Mouse (Mus musculus): ENCODE measurements around the gene Brd3. TPM values are rescaled to one million over a fixed set of nuclear protein-coding genes. Genes with fewer than 3 reads are reported as not detected.

Gene Brd3
- total RNA-seq, 1 experiment from 2014 or later, result 37.7 TPM

- no peak for ATAC-seq (replicated peaks in 1 of 2; ENCODE audit: insufficient read depth in 1 of 2, low FRiP score in 2 of 2, low TSS enrichment in 1 of 2, low read depth in 1 of 2, poor library complexity in 2 of 2, severe bottlenecking in 2 of 2)
Observed at GRCm38 (mm10) chr2:27476303-27477192, 30.9 kb downstream of the Brd3 start.

- peak; percentile 70 to 77 for ATAC-seq (replicated peaks in 1 of 2; ENCODE audit: insufficient read depth in 1 of 2, low FRiP score in 2 of 2, low TSS enrichment in 1 of 2, low read depth in 1 of 2, poor library complexity in 2 of 2, severe bottlenecking in 2 of 2)
Observed at GRCm38 (mm10) chr2:27475495-27476302, 31.8 kb downstream of the Brd3 start.

DNA sequence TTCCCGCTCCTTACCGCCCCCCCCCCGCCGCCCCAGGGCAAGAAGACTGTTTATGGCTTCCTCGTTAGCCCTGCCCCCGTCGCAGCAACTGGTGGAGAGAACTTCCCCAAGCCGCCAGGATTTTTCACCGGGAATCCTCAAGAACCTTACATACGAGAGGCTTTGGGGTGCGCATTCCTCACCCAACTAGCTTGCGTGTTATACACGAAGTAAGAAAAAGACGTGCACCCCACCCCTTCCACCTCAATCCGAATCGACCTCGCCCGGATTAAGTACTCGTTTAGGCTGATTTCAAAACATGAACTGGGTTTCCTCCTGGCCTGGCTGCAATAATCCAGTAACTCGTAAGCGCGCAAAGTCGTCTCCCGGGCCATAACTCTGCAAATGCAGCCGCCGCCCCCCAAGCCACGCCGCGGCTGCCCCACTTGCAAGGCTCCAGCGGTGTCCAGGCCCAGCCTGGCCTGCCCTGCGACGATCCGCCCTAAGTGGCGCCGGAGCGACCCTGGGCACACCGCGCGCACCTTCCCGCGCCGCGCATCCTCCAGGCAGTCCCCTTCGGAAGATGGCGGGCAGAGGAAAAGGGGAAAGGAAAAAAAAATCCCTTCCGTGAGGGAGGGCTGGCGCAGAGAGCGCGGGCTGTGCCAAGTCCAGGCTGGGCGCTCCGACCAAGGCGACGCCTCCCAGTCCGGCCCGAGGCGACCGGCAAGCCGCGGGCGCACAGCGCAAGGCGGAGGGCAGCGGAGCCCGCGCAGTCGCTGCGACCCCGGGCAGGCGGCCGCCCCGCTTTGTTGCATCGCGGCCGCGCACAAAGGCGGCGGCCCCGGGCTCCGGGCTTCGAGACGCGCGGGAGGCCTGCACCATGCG lies 32.6 kb downstream of the Brd3 start:
- no peak for ATAC-seq (replicated peaks in 1 of 2; ENCODE audit: insufficient read depth in 1 of 2, low FRiP score in 2 of 2, low TSS enrichment in 1 of 2, low read depth in 1 of 2, poor library complexity in 2 of 2, severe bottlenecking in 2 of 2)

DNA sequence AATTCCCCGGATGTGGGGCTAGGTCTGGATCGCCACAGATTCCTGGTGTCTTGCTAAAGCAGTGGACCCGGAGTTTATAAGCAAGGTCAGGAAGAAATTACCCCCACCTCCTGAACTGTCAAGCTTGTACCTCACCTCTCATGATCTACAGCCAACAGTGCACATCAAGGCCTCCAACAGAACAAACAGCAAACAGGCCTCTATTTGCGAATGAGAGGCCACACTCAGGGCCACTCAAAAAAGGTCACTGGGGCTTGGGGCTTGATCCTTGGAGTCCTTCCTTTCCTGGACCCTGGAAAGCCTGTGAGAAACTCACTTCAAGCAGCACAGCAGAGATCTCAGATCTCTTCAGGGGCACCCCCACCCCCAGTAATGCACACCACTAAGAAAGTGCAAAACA lies 33.6 kb downstream of the Brd3 start:
- no peak for ATAC-seq (replicated peaks in 1 of 2; ENCODE audit: insufficient read depth in 1 of 2, low FRiP score in 2 of 2, low TSS enrichment in 1 of 2, low read depth in 1 of 2, poor library complexity in 2 of 2, severe bottlenecking in 2 of 2)

DNA sequence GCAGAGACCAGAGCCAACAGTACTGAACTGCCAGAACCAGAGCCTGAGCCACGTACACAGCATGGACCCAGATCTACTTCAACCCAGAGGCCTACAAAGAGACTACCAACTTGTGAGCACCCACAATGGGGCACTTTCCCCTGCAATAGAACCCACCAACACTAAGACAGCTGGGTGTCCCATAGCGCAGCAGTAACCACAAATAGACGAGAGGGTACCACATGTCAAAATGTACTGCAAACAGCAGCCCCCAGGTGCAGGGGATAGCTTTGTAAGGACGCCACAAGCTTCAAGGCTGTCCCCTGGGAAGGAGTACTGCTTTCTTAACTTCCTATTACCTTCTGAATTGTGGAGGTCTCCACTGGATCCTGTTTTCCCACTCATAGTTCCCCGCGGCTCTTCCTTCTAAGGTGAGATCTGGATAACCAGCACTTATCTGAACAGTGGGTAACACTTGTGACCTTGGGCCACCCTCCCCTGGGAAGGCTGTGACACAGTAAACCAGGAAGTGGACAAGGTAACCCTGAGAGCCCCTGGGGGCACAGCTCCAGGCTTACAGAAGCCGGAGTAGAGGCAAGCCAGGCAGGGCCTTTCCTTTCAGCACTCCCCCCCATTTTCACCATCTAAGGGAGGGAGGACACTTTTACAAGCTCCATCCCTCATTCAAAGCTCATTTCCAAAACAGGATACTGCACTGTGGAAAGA lies 34.2 kb downstream of the Brd3 start:
- no peak for ATAC-seq (replicated peaks in 1 of 2; ENCODE audit: insufficient read depth in 1 of 2, low FRiP score in 2 of 2, low TSS enrichment in 1 of 2, low read depth in 1 of 2, poor library complexity in 2 of 2, severe bottlenecking in 2 of 2)

DNA sequence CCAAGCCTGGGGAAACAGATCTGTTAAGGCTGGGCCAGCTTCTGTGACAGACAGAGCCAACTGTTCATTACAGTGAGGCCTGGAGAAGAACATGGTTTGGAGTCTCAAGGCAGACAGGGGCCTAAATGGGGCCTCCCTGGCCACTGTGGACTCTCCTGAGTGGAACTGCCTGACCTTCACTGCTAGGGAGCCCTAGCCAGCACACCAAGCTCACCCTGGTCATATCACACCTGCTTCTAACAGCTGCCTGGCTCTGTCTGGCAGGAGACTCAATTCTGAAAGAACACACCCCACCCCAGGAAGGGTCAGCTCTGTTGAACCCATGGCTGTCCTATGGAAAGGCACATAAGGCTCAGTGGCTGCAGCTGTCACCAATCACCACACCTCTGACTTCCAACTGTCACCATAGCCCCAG lies 36.3 kb downstream of the Brd3 start:
- no peak for ATAC-seq (replicated peaks in 1 of 2; ENCODE audit: insufficient read depth in 1 of 2, low FRiP score in 2 of 2, low TSS enrichment in 1 of 2, low read depth in 1 of 2, poor library complexity in 2 of 2, severe bottlenecking in 2 of 2)

DNA sequence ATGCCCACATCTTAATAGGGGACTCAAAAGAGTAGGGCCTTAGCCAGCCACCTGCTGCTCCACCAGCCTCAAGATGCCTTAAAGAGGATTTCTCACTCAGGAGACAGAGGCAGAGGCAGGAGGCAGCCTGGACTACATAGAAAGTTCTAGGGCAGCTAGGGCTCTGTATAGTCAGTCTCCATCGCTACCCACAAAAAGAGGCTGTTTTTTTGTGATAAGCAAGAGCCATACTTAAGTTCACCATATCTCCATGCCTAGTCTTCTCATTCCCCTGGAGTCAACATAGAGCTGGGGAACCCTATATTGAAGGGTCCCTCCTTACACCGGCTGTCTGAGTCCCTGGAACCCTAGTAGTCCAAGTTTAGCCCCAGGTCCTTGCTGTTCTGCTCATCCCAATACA lies 36.9 kb downstream of the Brd3 start:
- no peak for ATAC-seq (replicated peaks in 1 of 2; ENCODE audit: insufficient read depth in 1 of 2, low FRiP score in 2 of 2, low TSS enrichment in 1 of 2, low read depth in 1 of 2, poor library complexity in 2 of 2, severe bottlenecking in 2 of 2)

- no peak for ATAC-seq (replicated peaks in 1 of 2; ENCODE audit: insufficient read depth in 1 of 2, low FRiP score in 2 of 2, low TSS enrichment in 1 of 2, low read depth in 1 of 2, poor library complexity in 2 of 2, severe bottlenecking in 2 of 2)
Observed at GRCm38 (mm10) chr2:27469991-27470355, 37.5 kb downstream of the Brd3 start.

DNA sequence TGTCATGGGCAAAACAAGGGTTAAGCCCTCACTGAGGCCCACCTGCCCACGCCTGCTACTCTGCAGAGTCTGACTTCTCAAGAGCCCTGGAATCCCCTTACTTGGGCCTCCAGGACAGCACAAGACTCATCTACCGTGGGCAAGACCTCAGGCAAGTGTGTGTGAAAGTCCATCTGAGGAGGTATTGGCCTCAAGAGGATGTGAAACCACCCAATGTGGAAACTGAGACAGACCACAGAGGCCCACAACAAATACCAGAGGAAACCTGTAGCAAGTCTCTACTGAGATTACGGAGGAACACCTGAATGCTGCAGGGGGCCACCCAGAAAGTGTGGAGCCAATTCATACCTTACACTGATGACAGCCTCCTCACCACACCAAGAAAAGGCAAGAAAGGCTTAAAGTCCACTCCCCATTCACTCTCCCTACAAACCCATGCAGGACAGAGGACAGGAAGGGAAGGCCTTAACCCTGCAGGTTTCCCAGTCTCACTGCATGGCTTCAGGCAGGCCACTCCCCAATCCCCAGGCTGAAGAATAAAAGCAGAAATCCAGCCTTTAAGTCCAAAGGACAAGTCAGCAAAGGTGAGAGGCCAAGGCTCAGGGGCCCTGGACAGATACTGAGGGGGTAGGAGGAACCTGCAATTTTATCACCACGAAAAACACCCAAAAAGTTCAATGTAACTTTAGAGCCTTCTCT lies 38.0 kb downstream of the Brd3 start:
- ATAC-seq (replicated peaks in 1 of 2; ENCODE audit: insufficient read depth in 1 of 2, low FRiP score in 2 of 2, low TSS enrichment in 1 of 2, low read depth in 1 of 2, poor library complexity in 2 of 2, severe bottlenecking in 2 of 2), result no peak

DNA sequence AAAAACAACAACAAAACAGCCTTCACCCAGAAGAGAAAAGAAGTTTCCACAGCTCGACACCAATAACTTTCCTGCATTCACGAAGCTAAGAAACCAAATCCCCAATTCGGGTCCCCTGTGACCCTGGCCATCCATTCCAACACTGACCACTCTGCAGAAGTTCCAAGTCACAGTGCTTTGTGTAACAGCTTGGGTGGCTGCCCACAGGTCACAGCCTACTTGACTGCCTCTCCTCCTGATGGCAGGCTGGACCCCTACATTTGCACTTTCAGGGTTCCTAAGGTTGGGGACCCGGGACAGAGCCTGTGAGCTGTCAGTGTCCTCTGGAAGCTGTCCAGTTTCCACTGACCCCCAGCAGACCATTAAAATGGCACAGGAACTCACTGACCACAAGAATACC lies 44.6 kb downstream of the Brd3 start:
- ATAC-seq (replicated peaks in 1 of 2; ENCODE audit: insufficient read depth in 1 of 2, low FRiP score in 2 of 2, low TSS enrichment in 1 of 2, low read depth in 1 of 2, poor library complexity in 2 of 2, severe bottlenecking in 2 of 2), result no peak

GRCm38 (mm10) chr2:27461881-27462660 lies 45.4 kb downstream of the Brd3 start:
- ATAC-seq (replicated peaks in 1 of 2; ENCODE audit: insufficient read depth in 1 of 2, low FRiP score in 2 of 2, low TSS enrichment in 1 of 2, low read depth in 1 of 2, poor library complexity in 2 of 2, severe bottlenecking in 2 of 2), result no peak

DNA sequence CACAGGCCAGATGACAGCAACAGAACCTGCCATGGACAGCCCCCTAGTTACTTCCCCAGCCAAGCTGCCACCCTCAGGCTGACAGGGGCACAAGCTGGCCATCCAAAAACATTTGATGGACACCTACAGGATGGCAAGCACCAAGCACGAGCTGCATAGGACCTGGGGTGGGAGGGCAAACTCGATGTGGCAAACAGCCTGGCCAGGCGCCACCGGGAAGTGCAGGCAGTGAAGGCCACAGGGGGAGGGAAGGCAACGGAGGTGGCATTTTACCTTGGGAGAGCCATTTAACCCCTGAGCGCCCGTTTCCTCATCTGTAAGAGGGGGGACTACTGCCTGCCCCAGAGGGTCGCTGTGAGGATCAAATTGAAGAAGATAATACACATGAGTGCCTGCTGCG lies 46.8 kb downstream of the Brd3 start:
- ATAC-seq (replicated peaks in 1 of 2; ENCODE audit: insufficient read depth in 1 of 2, low FRiP score in 2 of 2, low TSS enrichment in 1 of 2, low read depth in 1 of 2, poor library complexity in 2 of 2, severe bottlenecking in 2 of 2), result no peak

DNA sequence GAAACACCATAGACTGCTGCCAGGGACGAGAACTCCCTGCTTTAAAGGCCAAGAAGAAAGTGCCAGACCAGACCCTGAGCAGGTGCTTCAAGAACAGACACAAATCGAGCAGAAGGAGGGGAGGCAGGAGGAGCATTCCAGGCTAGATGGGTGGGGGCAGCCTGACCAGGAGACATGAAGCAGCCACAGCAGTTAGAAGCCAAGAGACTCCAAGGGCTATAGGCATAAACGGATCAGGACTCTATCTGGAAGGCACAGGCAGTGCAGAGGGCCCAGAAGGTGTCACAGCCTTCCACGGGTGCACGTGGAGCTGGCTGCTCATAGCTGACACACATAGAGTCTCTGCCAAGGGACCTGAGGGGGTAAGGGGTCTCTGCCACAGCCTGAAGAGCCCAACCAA lies 47.3 kb downstream of the Brd3 start:
- ATAC-seq (replicated peaks in 1 of 2; ENCODE audit: insufficient read depth in 1 of 2, low FRiP score in 2 of 2, low TSS enrichment in 1 of 2, low read depth in 1 of 2, poor library complexity in 2 of 2, severe bottlenecking in 2 of 2), result no peak

GRCm38 (mm10) chr2:27459735-27460134 lies 47.7 kb downstream of the Brd3 start:
- no peak for ATAC-seq (replicated peaks in 1 of 2; ENCODE audit: insufficient read depth in 1 of 2, low FRiP score in 2 of 2, low TSS enrichment in 1 of 2, low read depth in 1 of 2, poor library complexity in 2 of 2, severe bottlenecking in 2 of 2)

DNA sequence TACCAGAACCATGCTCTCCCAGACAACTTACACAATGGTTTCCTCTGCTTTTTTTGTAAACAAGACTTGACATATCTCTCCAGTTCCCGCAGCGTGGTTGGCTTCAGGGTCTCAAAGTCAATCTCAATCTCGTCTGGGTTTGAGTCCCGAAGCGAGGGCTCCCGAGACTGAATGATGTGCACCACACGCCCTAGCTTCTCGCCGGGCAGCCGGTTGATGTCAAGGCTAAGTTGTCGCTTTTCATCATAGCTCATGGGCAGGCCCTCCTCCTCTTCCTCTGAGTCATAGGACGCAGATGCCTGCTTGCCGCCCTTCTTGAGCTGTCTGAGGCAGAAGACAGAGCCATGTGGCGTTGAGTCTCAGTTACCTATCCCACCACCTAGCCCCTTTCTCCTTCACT lies 57.2 kb downstream of the Brd3 start:
- ATAC-seq (replicated peaks in 1 of 2; ENCODE audit: insufficient read depth in 1 of 2, low FRiP score in 2 of 2, low TSS enrichment in 1 of 2, low read depth in 1 of 2, poor library complexity in 2 of 2, severe bottlenecking in 2 of 2), result no peak

- ATAC-seq (replicated peaks in 1 of 2; ENCODE audit: insufficient read depth in 1 of 2, low FRiP score in 2 of 2, low TSS enrichment in 1 of 2, low read depth in 1 of 2, poor library complexity in 2 of 2, severe bottlenecking in 2 of 2), result no peak
Observed at GRCm38 (mm10) chr2:27447782-27448181, 59.7 kb downstream of the Brd3 start.

Measured in hematopoietic stem cell, adult 5-6 weeks (primary cell).